Mouse (Mus musculus) liver, adult 2 months (tissue): ENCODE data around the gene Taf6. TPM values are rescaled to one million over a fixed set of nuclear protein-coding genes. Genes with fewer than 3 reads are reported as not detected.

ENCODE experiments used
- DNase-seq: peaks from one replicate; pipeline ENCODE4 v3.0.0-alpha.2; 2011; ENCODE audit warnings: low read depth, low spot score; ENCODE audit errors: extremely low read depth
- H3K27ac ChIP-seq: fragments of 200-500 bp; replicated peaks from 2 replicates; pipeline ENCODE4 v1.5.1; 2012; ENCODE audit warnings: low read depth, mild to moderate bottlenecking, control low read depth, inconsistent platforms, low read length; ENCODE audit not compliant: insufficient read depth
- H3K27me3 ChIP-seq: fragments of 200-500 bp; 2 replicates; pipeline ENCODE4 v1.6.1; 2012; ENCODE audit warnings: mild to moderate bottlenecking, moderate library complexity, low read length, inconsistent platforms; ENCODE audit not compliant: control insufficient read depth, insufficient read depth
- H3K36me3 ChIP-seq: fragments of 200-500 bp; 2 replicates; pipeline ENCODE4 v1.6.1; 2012; ENCODE audit warnings: low read length, inconsistent platforms; ENCODE audit not compliant: control insufficient read depth, insufficient read depth
- H3K4me1 ChIP-seq: fragments of 200-500 bp; 2 replicates; pipeline ENCODE4 v1.6.1; 2011; ENCODE audit warnings: low read length; ENCODE audit not compliant: control insufficient read depth, insufficient read depth
- H3K4me3 ChIP-seq: fragments of 200-500 bp; 2 replicates; pipeline ENCODE4 v1.5.1; 2011; ENCODE audit warnings: low read depth, mild to moderate bottlenecking, control low read depth, low read length, moderate library complexity; ENCODE audit not compliant: insufficient read depth
- H3K79me2 ChIP-seq: fragments of 200-500 bp; 2 replicates; pipeline ENCODE4 v1.6.1; 2012; ENCODE audit warnings: inconsistent platforms, mild to moderate bottlenecking, low read length, moderate library complexity; ENCODE audit not compliant: control insufficient read depth, insufficient read depth
- H3K9ac ChIP-seq: fragments of 200-500 bp; 2 replicates; pipeline ENCODE4 v1.6.1; 2012; ENCODE audit warnings: low read depth, mild to moderate bottlenecking, control low read depth, inconsistent platforms, low read length
- CTCF ChIP-seq: fragments of 200-500 bp; IDR thresholded peaks from 2 replicates; pipeline ENCODE4 v1.5.1; 2011; ENCODE audit warnings: low read depth, low read length, control low read depth
- POLR2A ChIP-seq: fragments of 200-500 bp; IDR thresholded peaks from 2 replicates; pipeline ENCODE4 v1.6.1; 2011; ENCODE audit warnings: low read length, control low read depth; ENCODE audit not compliant: insufficient read depth; ENCODE audit errors: extremely low read depth
- WGBS: fragments of 180-500 bp; shearing (Covaris S2); methylation state at CpG from one replicate; pipeline ENCODE4 v1.1.7; 2018; 5-methylcytosine and 5-hydroxymethylcytosine counted together
- polyA plus RNA-seq: library from polyadenylated mRNA; depleted of rRNA; stranded (reverse); fragments of >200 nt; gene quantifications from 2 replicates; pipeline ENCODE4 v1.2.3, GENCODE M21; 2012; rRNA removed
- total RNA-seq: library from RNA; depleted of rRNA; stranded (reverse); fragments of >200 nt; gene quantifications from 2 replicates; pipeline ENCODE4 v1.2.3, GENCODE M21; 2014; rRNA removed

Gene Taf6
- total and polyA plus RNA-seq, 2 experiments, result 14.9 to 32.7 TPM

- no peak for DNase-seq
- Histone ChIP-seq H3K27ac (no peak overlapping the region), H3K36me3 (peaks cover 47% of the 10 kb centered on the region), H3K9ac (no peak overlapping the region), H3K79me2 (no peaks in the 10 kb centered on the region), H3K4me1 (no peaks in the 10 kb centered on the region), H3K27me3 (no peaks in the 10 kb centered on the region), H3K4me3 (no peak overlapping the region)
- TF ChIP-seq POLR2A, result no peak
- no peak for TF ChIP-seq CTCF
- 92% methylated on average over 5 of the region's 5 CpGs for WGBS
Observed at GRCm38 (mm10) chr5:138132425-138133064, 54.7 kb downstream of the Taf6 start.

Other genes starting within 250 kb of the Taf6 start
- 0.47 and 0.55 TPM in 2 replicates for gene Gjc3, start 224.4 kb downstream of the Taf6 start, total RNA-seq
- gene Gjc3, start 224.4 kb downstream of the Taf6 start, polyA plus RNA-seq, result 0.18 and 0.44 TPM in 2 replicates
- gene Azgp1, start 205.9 kb downstream of the Taf6 start, total RNA-seq, result 1,462 and 1,614 TPM in 2 replicates
- gene Azgp1, start 205.9 kb downstream of the Taf6 start, polyA plus RNA-seq, result 1,097 and 1,209 TPM in 2 replicates
- not detected in 2 replicates for gene Smok3a, start 166.2 kb downstream of the Taf6 start, total RNA-seq
- not detected in 2 replicates for gene Smok3a, start 166.2 kb downstream of the Taf6 start, polyA plus RNA-seq
- 0.37 TPM in 1 of 2 replicates, not detected in the other for gene Smok3b, start 166.0 kb downstream of the Taf6 start, total RNA-seq
- not detected in 2 replicates for gene Smok3b, start 166.0 kb downstream of the Taf6 start, polyA plus RNA-seq
- not detected in 2 replicates for gene Smok3c, start 134.3 kb downstream of the Taf6 start, total RNA-seq
- not detected in 2 replicates for gene Smok3c, start 134.3 kb downstream of the Taf6 start, polyA plus RNA-seq
- gene Zkscan1, start 102.4 kb downstream of the Taf6 start, total RNA-seq, result 22.2 and 24.3 TPM in 2 replicates
- gene Zkscan1, start 102.4 kb downstream of the Taf6 start, polyA plus RNA-seq, result 3.1 and 3.9 TPM in 2 replicates
- gene Zscan21, start 70.5 kb downstream of the Taf6 start, total RNA-seq, result 8.9 and 10.2 TPM in 2 replicates
- gene Zscan21, start 70.5 kb downstream of the Taf6 start, polyA plus RNA-seq, result 6.0 and 6.8 TPM in 2 replicates
- 3.5 and 3.8 TPM in 2 replicates for gene Zfp113, start 31.7 kb downstream of the Taf6 start, total RNA-seq
- 3.6 and 4.2 TPM in 2 replicates for gene Zfp113, start 31.7 kb downstream of the Taf6 start, polyA plus RNA-seq
- gene Cops6, start 26.4 kb downstream of the Taf6 start, total RNA-seq, result 61.9 and 74.4 TPM in 2 replicates
- gene Cops6, start 26.4 kb downstream of the Taf6 start, polyA plus RNA-seq, result 109 and 118 TPM in 2 replicates
- gene Ap4m1, start 15.4 kb downstream of the Taf6 start, total RNA-seq, result 9.6 and 12.3 TPM in 2 replicates
- gene Ap4m1, start 15.4 kb downstream of the Taf6 start, polyA plus RNA-seq, result 9.1 and 14.8 TPM in 2 replicates
- gene Mcm7, start 15.0 kb downstream of the Taf6 start, total RNA-seq, result 11.0 and 14.8 TPM in 2 replicates
- gene Mcm7, start 15.0 kb downstream of the Taf6 start, polyA plus RNA-seq, result 9.7 and 12.4 TPM in 2 replicates
- 4.9 and 5.0 TPM in 2 replicates for gene Cnpy4, start within 50 bp of the Taf6 start, total RNA-seq
- gene Cnpy4, start within 50 bp of the Taf6 start, polyA plus RNA-seq, result 1.3 and 1.7 TPM in 2 replicates
- 1.0 and 1.1 TPM in 2 replicates for gene Mblac1, start 6.9 kb upstream of the Taf6 start, total RNA-seq
- 2.1 and 2.7 TPM in 2 replicates for gene Mblac1, start 6.9 kb upstream of the Taf6 start, polyA plus RNA-seq
- gene Nxpe5, start 38.4 kb upstream of the Taf6 start, total RNA-seq, result not detected in 2 replicates
- 0.04 and 0.07 TPM in 2 replicates for gene Nxpe5, start 38.4 kb upstream of the Taf6 start, polyA plus RNA-seq
- gene Lamtor4, start 68.0 kb upstream of the Taf6 start, total RNA-seq, result 99.9 and 105 TPM in 2 replicates
- gene Lamtor4, start 68.0 kb upstream of the Taf6 start, polyA plus RNA-seq, result 177 and 206 TPM in 2 replicates
- gene BC037034, start 76.6 kb upstream of the Taf6 start, total RNA-seq, result 3.1 and 3.2 TPM in 2 replicates
- gene BC037034, start 76.6 kb upstream of the Taf6 start, polyA plus RNA-seq, result 16.8 and 24.1 TPM in 2 replicates
- not detected in 2 replicates for gene Gal3st4, start 85.4 kb upstream of the Taf6 start, total RNA-seq
- gene Gal3st4, start 85.4 kb upstream of the Taf6 start, polyA plus RNA-seq, result not detected in 2 replicates
- not detected in 2 replicates for gene Gm43720, start 92.5 kb upstream of the Taf6 start, total RNA-seq
- gene Gm43720, start 92.5 kb upstream of the Taf6 start, polyA plus RNA-seq, result not detected in 2 replicates
- gene Gpc2, start 92.6 kb upstream of the Taf6 start, total RNA-seq, result 0.09 TPM in 1 of 2 replicates, not detected in the other
- 0.15 and 0.18 TPM in 2 replicates for gene Gpc2, start 92.6 kb upstream of the Taf6 start, polyA plus RNA-seq
- 0.07 and 0.09 TPM in 2 replicates for gene Stag3, start 92.8 kb upstream of the Taf6 start, total RNA-seq
- 0.09 TPM in 1 of 2 replicates, not detected in the other for gene Stag3, start 92.8 kb upstream of the Taf6 start, polyA plus RNA-seq
- gene Pvrig, start 154.5 kb upstream of the Taf6 start, total RNA-seq, result 0.92 and 0.94 TPM in 2 replicates
- 0.25 and 0.50 TPM in 2 replicates for gene Pvrig, start 154.5 kb upstream of the Taf6 start, polyA plus RNA-seq